Mouse (Mus musculus): ENCODE measurements at regions not wholly inside any gene's neighbourhood (a gene's known extent, or its start where the extent isn't known, plus 50 kb on each side); places are given as distances from the start of the nearest gene placed in this dataset.

DNA sequence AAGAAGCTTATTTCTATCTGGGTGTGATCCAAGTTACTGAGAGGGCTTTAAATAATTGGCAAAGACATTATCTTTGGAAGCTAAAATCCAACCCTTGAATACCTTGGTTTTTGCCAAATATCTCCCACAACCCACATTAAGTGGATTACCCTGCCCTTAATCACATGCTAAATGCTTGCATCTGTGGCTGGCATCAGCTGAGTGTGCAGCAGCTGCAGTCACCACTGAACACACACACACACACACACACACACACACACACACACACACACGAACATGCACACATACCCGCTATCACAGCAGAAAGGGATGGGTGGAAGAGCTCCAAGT is 124.7 kb upstream of the Cpeb2 start:
- dilution Hi-C loops (cut with MboI; ENCODE audit: extremely low pct_ligation_motif_present, extremely low pct_unique_long_range_greater_than_20kb, low sequenced_read_pairs) (no loop called here), in situ Hi-C loops (cut with MboI; ENCODE audit: low pct_ligation_motif_present, low pct_unique_long_range_greater_than_20kb, low sequenced_read_pairs) (loop anchor here (10.0 kb wide), 1 partner anchor 63 kb away; no protein-coding TSS in a partner anchor)
- no peak overlapping the region for H3K27ac ChIP-seq (ENCODE audit: insufficient read depth, low read depth)
- H3K4me2 ChIP-seq (ENCODE audit: insufficient read depth, low read depth, poor library complexity, severe bottlenecking): no peak overlapping the region
- no peak overlapping the region for H3K9ac ChIP-seq (ENCODE audit: insufficient read depth, low read depth)
- no peak for TF ChIP-seq BHLHE40 (IDR thresholded peaks at IDR 0.05; ENCODE audit: low read depth, low read length)
- no peak for TF ChIP-seq UBTF (IDR thresholded peaks at IDR 0.05; ENCODE audit: low read depth, low read length)
- no peak for TF ChIP-seq JUND (conservative IDR thresholded peaks at IDR 0.05; ENCODE audit: low read depth, low read length)
- TF ChIP-seq GABPA (IDR thresholded peaks at IDR 0.05; ENCODE audit: insufficient replicate concordance, low read depth, low read length): no peak
- TF ChIP-seq SIN3A (IDR thresholded peaks at IDR 0.05; ENCODE audit: low read length): no peak
- TF ChIP-seq ZKSCAN1 (IDR thresholded peaks at IDR 0.05; ENCODE audit: borderline replicate concordance, low read depth, low read length): no peak
- no peak for TF ChIP-seq JUN (IDR thresholded peaks at IDR 0.05; ENCODE audit: insufficient read depth, low read depth, low read length)
- TF ChIP-seq USF2 (conservative IDR thresholded peaks at IDR 0.05; ENCODE audit: low read depth, low read length): no peak
- no peak for TF ChIP-seq POLR2AphosphoS2 (IDR thresholded peaks at IDR 0.05; ENCODE audit: low read depth, low read length)
- TF ChIP-seq ZC3H11A (IDR thresholded peaks at IDR 0.05; ENCODE audit: low read depth, low read length): no peak
- H3K27me3 ChIP-seq (replicated peaks): no peaks in the 10 kb centered on the region
- H3K36me3 ChIP-seq (replicated peaks in 1 of 2; ENCODE audit: control insufficient read depth in 1 of 2, insufficient read depth in 1 of 2, low read length in 1 of 2): no peaks in the 10 kb centered on the region
- H3K4me3 ChIP-seq (replicated peaks in 1 of 3; ENCODE audit: low read depth in 2 of 3, low read length in 2 of 3, poor library complexity in 1 of 3): no peak overlapping the region
- H3K4me1 ChIP-seq (ENCODE audit: control insufficient read depth in 1 of 2, insufficient read depth in 2 of 2): peaks cover 4 to 17% of the 10 kb centered on the region in 2 experiments
- no peaks in the 10 kb centered on the region for H3K79me2 ChIP-seq (replicated peaks; ENCODE audit: control insufficient read depth, extremely low read depth, insufficient read depth, poor library complexity, severe bottlenecking)
- no peak for DNase-seq (ENCODE audit: extremely low read depth)
- no peaks in the 10 kb centered on the region for H3K9me3 ChIP-seq (replicated peaks; ENCODE audit: low read length)

DNA sequence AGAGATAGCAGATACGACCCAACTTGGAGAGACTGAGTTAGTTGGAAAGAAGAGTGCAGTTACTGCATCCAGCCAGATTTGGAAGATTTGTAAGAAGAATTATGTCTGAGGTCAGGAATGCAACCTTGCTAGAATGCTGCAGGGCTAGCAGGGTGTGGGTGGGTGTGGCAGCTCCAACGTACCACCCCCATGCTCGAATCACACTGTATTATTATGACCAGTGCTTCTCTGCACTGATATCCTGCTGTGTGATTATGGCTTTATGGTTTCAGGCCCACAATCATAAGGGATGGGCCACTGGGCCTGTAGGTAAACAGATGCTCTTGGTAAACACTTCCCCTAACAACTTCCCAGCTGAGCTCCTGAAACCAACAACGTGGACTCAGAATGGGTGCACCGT is 122.8 kb upstream of the Cpeb2 start:
- no peaks in the 10 kb centered on the region for H3K9me3 ChIP-seq (replicated peaks; ENCODE audit: low read length)
- no peak overlapping the region for H3K4me2 ChIP-seq (ENCODE audit: insufficient read depth, low read depth, poor library complexity, severe bottlenecking)
- no peaks in the 10 kb centered on the region for H3K36me3 ChIP-seq (replicated peaks in 1 of 2; ENCODE audit: control insufficient read depth in 1 of 2, insufficient read depth in 1 of 2, low read length in 1 of 2)
- dilution Hi-C loops (cut with MboI; ENCODE audit: extremely low pct_ligation_motif_present, extremely low pct_unique_long_range_greater_than_20kb, low sequenced_read_pairs): no loop called here
- H3K9ac ChIP-seq (ENCODE audit: insufficient read depth, low read depth): no peak overlapping the region
- no peaks in the 10 kb centered on the region for H3K79me2 ChIP-seq (replicated peaks; ENCODE audit: control insufficient read depth, extremely low read depth, insufficient read depth, poor library complexity, severe bottlenecking)
- H3K4me1 ChIP-seq (ENCODE audit: control insufficient read depth in 1 of 2, insufficient read depth in 2 of 2): peaks cover 7 to 35% of the 10 kb centered on the region in 2 experiments
- DNase-seq (ENCODE audit: extremely low read depth): no peak
- no peak overlapping the region for H3K4me3 ChIP-seq (replicated peaks in 1 of 3; ENCODE audit: low read depth in 2 of 3, low read length in 2 of 3, poor library complexity in 1 of 3)
- H3K27me3 ChIP-seq (replicated peaks): no peaks in the 10 kb centered on the region
- TF ChIP-seq NRF1 (IDR thresholded peaks at IDR 0.05; ENCODE audit: low read depth, low read length) (no peak), MEF2A (IDR thresholded peaks at IDR 0.05; ENCODE audit: borderline replicate concordance, low read depth, low read length) (no peak), RAD21 (IDR thresholded peaks at IDR 0.05; ENCODE audit: low read depth, low read length) (no peak), TCF12 (IDR thresholded peaks at IDR 0.05; ENCODE audit: low read depth, low read length) (no peak), POLR2AphosphoS2 (IDR thresholded peaks at IDR 0.05; ENCODE audit: low read depth, low read length) (no peak), CHD2 (IDR thresholded peaks at IDR 0.05; ENCODE audit: low read length) (no peak), CTCF (conservative IDR thresholded peaks at IDR 0.05 in 1 of 2, IDR thresholded peaks at IDR 0.05 in 1 of 2; ENCODE audit: low read depth in 2 of 2, low read length in 2 of 2) (no peak), MAX (IDR thresholded peaks at IDR 0.05; ENCODE audit: low read length) (no peak), SIN3A (IDR thresholded peaks at IDR 0.05; ENCODE audit: low read length) (no peak)
- in situ Hi-C loops (cut with MboI; ENCODE audit: low pct_ligation_motif_present, low pct_unique_long_range_greater_than_20kb, low sequenced_read_pairs): no loop called here
- H3K27ac ChIP-seq (ENCODE audit: insufficient read depth, low read depth): no peak overlapping the region
